Mouse (Mus musculus) kidney, adult 9 months (tissue): ENCODE data around the gene Kat6b.

Experiments used
- DNase-seq: peaks from one replicate; pipeline ENCODE4 v3.0.0; 2022

Kat6b gene

GRCm38 (mm10) chr14:21525674-21526073, 44.4 kb downstream of the Kat6b start:
- DNase-seq = no peak

DNA sequence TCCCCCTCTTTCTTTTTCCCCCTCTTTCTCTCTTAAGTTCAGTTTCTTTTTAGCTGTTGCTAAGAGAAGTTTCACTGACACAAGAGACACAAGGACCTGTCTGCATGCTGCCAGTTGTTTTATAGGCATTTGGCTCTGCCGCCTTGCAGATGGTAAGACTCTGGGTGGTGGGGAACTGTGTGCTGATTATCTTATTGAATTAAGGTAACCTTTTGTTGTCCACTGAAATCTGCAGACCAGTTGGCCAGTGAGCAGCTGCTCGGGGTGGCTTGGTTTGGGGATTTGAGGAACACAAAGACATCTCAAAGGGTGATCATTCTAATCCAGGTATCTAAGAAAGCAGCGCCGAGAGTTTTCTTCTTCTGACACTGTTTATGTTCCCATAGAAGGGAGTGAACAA, 52.3 kb downstream of the Kat6b start:
- no peak for DNase-seq

- DNase-seq = no peak
These were observed 52.8 kb downstream of the Kat6b start for GRCm38 (mm10) chr14:21534066-21534465.

DNA sequence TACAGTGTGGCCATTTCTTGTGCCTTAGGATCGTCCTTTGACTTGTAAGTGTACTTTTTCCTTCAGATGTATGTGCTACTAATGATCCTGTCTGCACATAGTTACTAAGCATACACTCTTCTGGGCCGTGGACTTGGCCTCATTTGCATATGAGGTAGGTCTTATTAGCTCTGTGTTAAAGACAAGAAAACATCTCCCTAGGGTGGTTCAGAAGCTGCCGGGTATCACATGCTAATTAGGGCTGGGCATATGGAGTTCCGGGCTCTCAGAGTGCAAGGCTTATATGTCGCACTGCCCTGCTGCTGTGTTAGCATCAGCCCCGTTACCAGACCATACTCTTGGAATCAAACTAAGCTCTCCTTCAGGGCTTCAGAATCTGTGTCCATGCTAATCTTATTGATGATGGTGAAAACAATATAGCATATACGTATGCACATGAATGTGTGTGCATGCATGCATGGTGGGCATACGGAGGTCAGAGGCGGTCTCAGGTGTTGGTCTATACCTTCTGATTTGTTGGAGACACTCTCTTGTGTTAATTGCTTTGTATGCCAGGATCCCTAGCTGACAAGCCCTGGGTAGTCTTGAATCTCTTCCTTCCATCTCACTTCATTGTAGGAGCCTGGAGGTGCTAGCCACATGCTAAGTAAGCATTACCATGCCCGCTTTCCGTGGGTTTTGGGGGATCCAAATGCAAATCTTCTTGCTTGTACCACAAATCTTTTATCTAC, 53.5 kb downstream of the Kat6b start:
- no peak for DNase-seq

DNA sequence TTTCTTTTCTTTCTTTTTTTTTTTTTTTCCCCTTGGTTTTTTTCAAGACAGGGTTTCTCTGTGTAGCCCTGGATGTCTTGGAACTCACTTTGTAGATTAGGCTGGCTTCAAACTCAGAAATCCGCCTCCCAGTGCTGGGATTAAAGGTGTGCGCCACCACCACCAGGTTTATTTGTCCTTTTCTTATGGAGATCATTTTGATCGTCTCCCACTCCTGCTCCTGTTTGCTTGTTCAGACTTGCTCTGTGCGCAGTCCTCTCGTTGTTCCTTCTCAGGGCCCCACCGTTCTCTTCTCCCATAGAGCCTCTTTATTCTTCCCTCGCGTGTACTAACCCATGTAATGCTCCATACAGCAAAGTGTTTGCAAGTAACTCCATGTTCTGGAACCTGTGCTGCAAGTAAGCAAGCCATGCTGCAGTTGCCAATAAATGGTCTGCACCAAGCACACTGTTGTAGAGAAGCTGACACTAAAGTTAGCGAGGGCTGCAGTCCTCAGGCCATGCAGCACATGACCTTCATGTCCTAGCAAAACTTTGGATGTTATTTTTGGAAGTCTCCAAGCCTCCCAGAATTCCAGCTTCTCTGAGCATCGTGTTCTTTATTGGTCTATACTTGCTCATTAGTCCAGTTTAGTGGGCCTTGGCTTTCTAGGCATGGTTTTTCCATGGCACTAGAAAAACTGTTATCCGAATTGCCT, 55.4 kb downstream of the Kat6b start:
- DNase-seq = no peak

DNA sequence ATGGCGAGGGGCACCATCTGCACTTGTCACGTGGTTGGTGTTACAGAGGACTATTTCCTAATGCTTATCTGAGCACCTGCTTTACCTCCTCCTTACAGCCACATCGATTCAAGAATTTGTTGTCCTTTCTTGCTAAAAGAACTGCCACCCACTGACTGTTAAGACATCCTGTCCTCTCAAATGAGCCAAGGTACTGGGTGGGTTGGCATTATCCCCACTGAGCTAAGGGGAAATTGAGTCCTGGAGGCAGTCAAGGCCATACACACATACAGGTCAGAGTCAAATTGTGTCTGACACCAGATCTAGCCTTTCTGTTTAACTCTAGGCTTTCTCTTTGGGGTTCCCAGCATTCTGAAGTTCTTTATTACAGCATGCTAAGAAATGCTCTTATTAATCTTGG, 56.6 kb downstream of the Kat6b start:
- DNase-seq = no peak

DNA sequence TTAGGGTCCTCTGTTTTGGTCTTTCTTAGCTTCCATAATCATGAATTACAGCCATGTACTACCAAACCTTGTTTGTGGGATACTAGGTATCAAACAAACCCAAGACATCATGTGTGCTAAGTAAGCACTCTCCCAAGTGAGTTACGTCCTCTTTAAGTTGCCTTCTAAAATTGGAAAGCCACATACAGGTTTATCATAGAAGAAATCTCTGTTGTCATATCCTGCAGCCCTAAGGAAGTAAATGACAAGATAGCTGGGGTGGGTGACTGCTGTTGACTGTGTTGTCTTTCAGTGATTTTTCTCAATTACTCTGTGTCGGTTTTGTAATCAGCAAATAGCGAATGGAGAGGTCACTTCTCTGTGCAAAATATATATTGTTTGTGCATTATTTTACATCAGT, 58.5 kb downstream of the Kat6b start:
- DNase-seq = no peak

- DNase-seq = no peak
These were observed 59.1 kb downstream of the Kat6b start for GRCm38 (mm10) chr14:21540361-21540760.

GRCm38 (mm10) chr14:21545529-21545928, 64.3 kb downstream of the Kat6b start:
- DNase-seq = no peak

GRCm38 (mm10) chr14:21546351-21546750, 65.1 kb downstream of the Kat6b start:
- no peak for DNase-seq

DNA sequence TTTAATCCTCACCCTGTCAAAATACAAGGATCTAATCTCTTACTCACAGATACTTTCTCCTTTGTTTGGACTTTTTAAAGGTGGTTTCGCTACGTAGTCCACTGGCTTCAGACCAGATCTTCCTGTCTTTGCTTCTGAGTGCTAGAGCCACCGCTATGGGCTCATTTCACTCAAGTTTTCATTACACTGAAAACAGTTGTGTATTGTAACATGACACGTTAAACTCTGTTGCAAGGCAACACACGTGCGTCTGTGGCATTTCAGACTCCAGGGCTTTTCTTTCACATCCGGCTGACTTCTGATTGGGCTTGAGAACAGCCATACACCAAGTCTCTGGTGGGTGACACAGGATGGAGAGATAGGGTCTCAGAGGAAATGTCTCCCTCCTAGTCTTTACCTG, 66.1 kb downstream of the Kat6b start:
- no peak for DNase-seq

DNA sequence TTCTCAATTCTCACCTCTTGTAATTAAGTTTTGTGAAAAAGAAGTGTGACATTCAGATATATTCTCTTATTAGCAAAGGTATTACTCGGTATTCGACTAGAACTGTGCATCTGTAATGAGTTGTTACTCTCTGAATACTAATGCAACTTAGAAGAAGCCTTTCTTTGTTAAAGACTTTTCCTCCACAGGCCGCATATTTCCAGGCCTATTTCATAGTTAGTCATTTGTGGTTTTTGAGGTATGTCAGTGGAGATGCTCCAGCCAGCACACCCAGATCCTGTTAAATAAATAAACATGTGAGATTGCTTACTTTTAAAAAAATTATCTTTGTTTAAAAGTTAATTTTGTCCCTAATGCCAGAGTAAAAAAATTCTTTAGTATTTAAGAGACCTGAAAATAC, 66.7 kb downstream of the Kat6b start:
- DNase-seq = no peak

GRCm38 (mm10) chr14:21548952-21549607, 67.8 kb downstream of the Kat6b start:
- DNase-seq = no peak

DNA sequence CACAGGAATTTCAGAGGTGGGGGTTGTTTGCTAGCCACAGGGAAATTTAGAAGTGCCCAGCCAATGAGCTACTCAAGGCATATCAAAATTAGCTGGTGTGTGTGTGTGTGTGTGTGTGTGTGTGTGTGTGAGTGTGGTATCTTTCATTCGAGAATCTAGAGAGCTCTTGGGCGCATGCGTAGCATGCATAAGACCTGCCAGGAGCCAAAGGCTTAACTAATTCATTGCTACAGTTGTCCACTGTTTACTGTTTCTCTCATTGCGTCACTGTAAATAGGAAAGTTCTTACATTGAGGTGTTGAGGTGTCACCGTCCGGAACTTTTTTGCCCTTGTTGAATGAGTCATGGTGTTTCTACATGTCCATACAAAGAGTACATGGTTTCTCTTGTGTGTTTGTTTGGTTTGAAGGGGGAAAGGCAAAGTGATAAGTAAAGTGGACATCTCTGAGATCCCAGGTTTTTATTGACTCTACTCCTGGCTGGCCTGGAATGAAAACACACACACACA, 68.4 kb downstream of the Kat6b start:
- DNase-seq = no peak

DNA sequence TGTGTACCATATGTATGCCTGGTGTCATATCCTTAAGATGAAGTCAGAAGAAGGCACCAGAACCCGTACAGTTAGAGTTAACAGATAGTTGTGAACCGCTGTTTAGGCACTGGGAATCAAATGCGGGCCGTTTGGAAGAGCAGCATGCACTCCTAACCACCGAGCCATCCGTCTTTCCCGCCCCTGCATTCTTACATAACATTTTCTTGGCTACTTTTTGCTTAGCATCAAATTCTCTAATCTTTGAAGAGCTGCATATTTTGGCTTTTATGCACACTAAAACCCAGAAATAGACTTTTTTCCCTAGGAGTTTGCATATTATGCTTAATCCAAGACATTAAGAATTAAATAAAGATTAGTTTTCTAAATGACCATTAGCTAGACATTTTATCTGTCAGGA, 69.3 kb downstream of the Kat6b start:
- no peak for DNase-seq

DNA sequence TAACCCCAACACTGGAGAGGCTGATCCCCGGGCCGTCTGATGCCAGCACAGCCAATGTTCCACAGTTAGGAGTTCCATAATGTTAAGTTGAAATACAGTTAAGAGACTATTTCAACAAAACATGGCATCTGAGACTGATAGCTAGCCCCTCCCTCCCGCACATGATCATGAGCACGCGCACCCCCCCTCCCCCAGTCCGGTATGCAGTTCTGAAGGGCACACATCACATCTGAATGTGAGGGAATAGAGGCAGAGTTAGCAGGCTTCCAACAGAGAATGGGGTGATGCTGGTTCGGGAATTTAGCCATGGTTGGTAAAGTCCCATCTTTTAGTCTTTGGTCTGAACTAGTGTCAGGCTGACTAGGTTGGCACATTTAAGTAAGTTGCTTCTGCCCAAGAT, 70.4 kb downstream of the Kat6b start:
- DNase-seq = no peak

GRCm38 (mm10) chr14:21552958-21553357, 71.7 kb downstream of the Kat6b start:
- peak; percentile 20 for DNase-seq

- DNase-seq = no peak
These were observed 72.8 kb downstream of the Kat6b start for GRCm38 (mm10) chr14:21554046-21554445.

DNA sequence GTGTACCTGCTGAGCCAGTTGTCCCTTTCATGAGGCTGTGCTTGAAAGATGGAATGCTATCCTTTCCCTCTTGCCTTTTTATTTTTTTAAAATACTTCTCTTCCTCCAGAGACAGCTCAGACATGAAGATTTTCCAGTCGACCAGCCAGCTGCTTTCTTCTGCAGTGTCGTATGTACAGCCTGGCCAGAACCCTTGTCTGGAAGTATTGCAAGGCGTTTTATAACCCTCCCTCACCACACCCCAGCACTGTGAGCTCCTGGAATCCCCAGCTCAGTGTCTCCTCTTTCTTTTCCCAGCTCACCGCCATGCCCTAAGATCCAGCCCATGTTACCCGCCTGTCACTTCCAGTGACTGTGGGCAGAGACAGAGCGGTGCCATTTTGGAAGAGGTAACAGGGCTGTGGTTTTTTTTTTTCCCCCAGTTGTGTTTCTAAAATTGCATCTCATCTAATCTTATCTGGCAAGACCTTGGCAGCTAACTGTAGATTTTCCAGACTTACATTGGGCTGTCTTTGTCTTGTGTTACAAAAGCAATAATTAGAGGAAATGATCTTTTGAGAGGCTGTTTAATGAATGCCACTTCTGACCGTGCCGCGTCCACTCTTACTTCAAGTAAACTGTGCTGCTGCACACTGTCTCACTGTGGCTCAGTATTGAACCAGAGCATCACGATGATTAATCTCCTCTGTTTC, 77.4 kb downstream of the Kat6b start:
- no peak for DNase-seq

DNA sequence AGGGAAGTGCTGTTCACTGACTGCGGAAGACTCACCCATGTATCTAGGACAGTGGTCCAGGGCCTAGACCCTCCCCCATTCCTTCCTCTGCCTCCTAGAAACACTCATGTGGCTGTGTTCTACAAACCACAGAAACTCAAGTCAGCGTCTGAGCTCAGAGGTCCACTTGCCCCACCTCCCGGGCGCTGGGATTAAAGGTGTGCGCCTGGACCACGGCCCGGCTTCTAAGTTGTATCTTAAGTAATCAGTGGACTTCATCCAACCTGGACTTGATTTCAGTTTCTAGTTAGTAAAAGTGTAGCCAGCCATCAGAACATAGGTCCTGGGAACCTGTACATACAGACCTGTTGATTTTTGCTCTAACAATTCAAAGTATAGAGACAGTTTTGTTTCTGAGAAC, 78.2 kb downstream of the Kat6b start:
- DNase-seq = peak; percentile 78

DNA sequence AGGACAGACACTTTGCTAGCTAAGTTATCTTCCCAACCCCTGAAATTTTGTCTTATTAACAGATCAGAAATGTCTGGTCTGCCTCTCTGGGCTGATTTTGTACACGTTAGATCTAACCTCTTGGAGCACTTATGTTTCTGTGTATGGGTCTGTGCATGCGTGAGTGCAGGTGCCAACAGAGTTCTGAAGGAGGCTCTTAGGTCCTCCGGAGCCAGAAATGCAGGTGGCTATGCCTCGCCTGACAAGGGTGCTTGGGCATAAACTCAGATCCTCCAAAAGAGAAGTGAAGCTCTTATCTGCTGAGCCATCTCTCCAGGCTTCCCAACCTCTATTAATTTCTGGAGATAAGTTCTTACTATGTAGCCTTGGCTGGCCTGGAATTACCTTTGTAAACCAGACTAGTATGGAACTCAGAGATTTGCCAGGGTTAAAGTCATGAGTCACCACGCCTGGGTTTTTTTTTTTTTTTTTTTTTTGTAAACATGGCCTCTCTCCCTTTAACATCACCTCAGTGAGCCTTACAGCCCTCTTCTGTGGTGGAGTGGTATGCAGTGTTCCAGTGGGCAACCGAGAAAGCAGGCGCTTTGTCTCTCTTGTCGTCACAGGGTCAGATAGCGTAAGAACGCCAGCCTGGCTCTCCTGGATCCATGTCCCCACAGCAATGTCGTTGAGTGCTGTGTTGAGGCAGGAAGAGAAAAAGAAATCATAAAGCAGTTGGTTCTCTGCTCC, 79.4 kb downstream of the Kat6b start:
- DNase-seq = no peak

DNA sequence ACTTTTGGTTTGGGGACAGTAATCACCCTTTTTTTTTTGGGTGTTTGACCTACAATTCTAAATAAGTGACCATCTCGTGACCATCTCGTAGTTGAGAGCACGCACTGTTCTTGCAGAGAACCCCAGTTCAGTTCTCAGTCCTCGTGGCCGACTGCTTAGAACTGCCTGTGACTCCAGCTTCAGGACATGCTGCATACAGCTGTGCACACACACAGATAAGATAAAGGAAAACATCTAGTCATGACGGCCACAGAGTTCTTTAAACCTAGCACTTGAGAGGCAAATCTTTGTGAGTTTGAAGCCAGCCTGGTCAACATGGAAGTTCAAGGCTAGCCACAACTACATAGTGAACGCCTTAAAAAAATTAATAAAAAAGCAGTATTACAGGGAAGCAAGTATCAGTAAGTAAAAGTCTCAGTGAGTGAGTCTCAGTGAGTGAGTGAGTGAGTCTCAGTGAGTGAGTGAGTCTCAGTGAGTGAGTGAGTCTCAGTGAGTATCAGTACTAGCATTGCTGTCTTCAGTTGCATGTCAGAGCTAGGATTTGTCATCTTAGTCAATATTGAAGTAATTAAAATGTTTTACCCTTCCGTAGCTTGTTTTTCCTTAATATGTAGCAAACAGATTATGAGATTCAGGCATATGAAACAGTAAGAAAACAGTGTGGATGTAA, 80.3 kb downstream of the Kat6b start:
- no peak for DNase-seq
